Mouse (Mus musculus) heart, adult 2 months (tissue): ENCODE measurements around the gene Zfp618.

ENCODE experiments used
- CTCF ChIP-seq: fragments of 200-600 bp; IDR thresholded peaks from 2 replicates; pipeline ENCODE4 v1.8.1; 2022; ENCODE audit warnings: antibody characterized with exemption, mild to moderate bottlenecking, moderate library complexity
- EP300 ChIP-seq: fragments of 200-500 bp; IDR thresholded peaks from 2 replicates; pipeline ENCODE4 v1.6.1; 2011; ENCODE audit warnings: low read depth, low read length, control low read depth; ENCODE audit not compliant: insufficient read depth
- POLR2A ChIP-seq: fragments of 200-500 bp; IDR thresholded peaks from 2 replicates; pipeline ENCODE4 v1.6.1; 2011; ENCODE audit warnings: mild to moderate bottlenecking, low read depth, low read length, control low read depth; ENCODE audit not compliant: insufficient read depth

GRCm38 (mm10) chr4:63050949-63051348 is 85.6 kb downstream of the Zfp618 start:
- TF ChIP-seq CTCF (no peak), POLR2A (no peak), EP300 (no peak)
